ENCODE assay signal across 13 mouse cellular contexts in the genomic region with DNA sequence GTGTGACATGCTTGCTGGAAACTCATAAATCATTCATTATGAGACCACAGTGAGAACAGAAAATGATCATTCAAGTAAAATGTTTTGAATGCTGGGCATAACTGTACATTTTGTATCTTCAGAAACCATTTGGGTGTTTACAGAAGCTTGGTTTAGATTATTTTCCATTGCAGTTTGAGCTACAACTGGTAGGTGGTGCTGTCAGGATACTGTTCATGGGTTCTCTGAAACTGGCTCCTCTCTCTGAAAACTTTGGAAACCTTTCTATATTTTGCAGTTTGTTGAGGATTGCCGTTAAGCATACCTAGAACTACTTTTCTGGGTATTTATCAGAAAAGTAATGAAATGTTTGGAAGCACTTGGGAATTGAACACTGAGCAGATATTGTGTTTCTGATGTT. TPM values are rescaled to one million over a fixed set of nuclear protein-coding genes. Genes with fewer than 3 reads are reported as not detected.
DNase-seq lines count a peak whose midpoint lies in the region; ATAC-seq and TF ChIP-seq lines count a peak whose summit lies in the region.
"Had no signal": no experiment of that assay in that cellular context is flagged by ENCODE, and none has a peak within 500 bp of the region (broad histone marks: within the 10 kb centered on the region; RNA-seq: fewer than 3 reads in every experiment).

No protein-coding gene starts in this region.

- TF ChIP-seq RAD21 in MEL (IDR thresholded peaks at IDR 0.05; ENCODE audit: low read depth, low read length), result peak; percentile 38

- ATAC-seq in limb, embryonic 14.5 days (ENCODE audit: low FRiP score, low read depth), result no peak

- DNase-seq in heart, adult 18-20 months, result peak; percentile 27 to 36
- DNase-seq in heart, embryonic 10.5 days (ENCODE audit: low spot score), result no peak
- peak; percentile 21 for DNase-seq in limb, embryonic 14.5 days (ENCODE audit: low spot score)
- DNase-seq in limb, embryonic 10.5 days (ENCODE audit: low spot score), result no peak
- peak; percentile 10 for DNase-seq in MEL (ENCODE audit: low read depth, low spot score)
- peak; percentile 11 for DNase-seq in fibroblast of lung, adult 2 months (ENCODE audit: low read depth)
- DNase-seq in hindbrain, embryonic 10.5 days (ENCODE audit: low spot score), result no peak
- DNase-seq in cerebellum, postnatal 4 days (ENCODE audit: low spot score in 2 of 2), result no peak
- DNase-seq: right cerebral cortex, postnatal 25 days had no signal

- no peak overlapping the region for H3K4me3 ChIP-seq in heart, embryonic 10.5 days
- H3K4me3 ChIP-seq in limb, embryonic 14.5 days (replicated peaks; ENCODE audit: low read length), result no peak overlapping the region
- H3K4me3 ChIP-seq in limb, embryonic 10.5 days, result no peak overlapping the region
- H3K4me3 ChIP-seq in MEL (ENCODE audit: control insufficient read depth in 1 of 2, insufficient read depth in 1 of 2, low read depth in 2 of 2, low read length in 2 of 2), result no peak overlapping the region
- no peak overlapping the region for H3K4me3 ChIP-seq in hindbrain, embryonic 10.5 days
- H3K4me3 ChIP-seq: embryonic facial prominence, embryonic 12.5 days; hindbrain, embryonic 15.5 days had no signal

- H3K36me3 ChIP-seq in heart, embryonic 10.5 days, result no peaks in the 10 kb centered on the region
- no peaks in the 10 kb centered on the region for H3K36me3 ChIP-seq in limb, embryonic 14.5 days (ENCODE audit: control insufficient read depth, insufficient read depth, low read length)
- no peaks in the 10 kb centered on the region for H3K36me3 ChIP-seq in limb, embryonic 10.5 days
- H3K36me3 ChIP-seq in MEL (ENCODE audit: control insufficient read depth in 1 of 2, insufficient read depth in 2 of 2, low read length in 2 of 2), result no peaks in the 10 kb centered on the region
- H3K36me3 ChIP-seq in hindbrain, embryonic 10.5 days, result no peaks in the 10 kb centered on the region
- H3K36me3 ChIP-seq: embryonic facial prominence, embryonic 12.5 days; G1E; hindbrain, embryonic 15.5 days had no signal

- 61% methylated on average over 1 of the region's 1 CpGs for WGBS in heart, embryonic 10.5 days
- WGBS in limb, embryonic 14.5 days, result 17% methylated on average over 1 of the region's 1 CpGs
- WGBS in limb, embryonic 10.5 days, result 74% methylated on average over 1 of the region's 1 CpGs
- 73% methylated on average over 1 of the region's 1 CpGs for WGBS in hindbrain, embryonic 10.5 days

- TF ChIP-seq CTCF in MEL (IDR thresholded peaks at IDR 0.05 in 2 of 3, conservative IDR thresholded peaks at IDR 0.05 in 1 of 3; ENCODE audit: control insufficient read depth in 1 of 3, insufficient read depth in 1 of 3, low read depth in 2 of 3, low read length in 3 of 3, poor library complexity in 1 of 3, severe bottlenecking in 1 of 3), result peak in 1 of 3 experiments; percentile 32; a peak in 2 of 6 replicates

- H3K4me2 ChIP-seq in limb, embryonic 14.5 days (replicated peaks; ENCODE audit: low read depth, low read length, severe bottlenecking), result no peak overlapping the region
- H3K4me2 ChIP-seq: embryonic facial prominence, embryonic 12.5 days; hindbrain, embryonic 15.5 days had no signal

- H3K27me3 ChIP-seq in heart, embryonic 10.5 days (ENCODE audit: insufficient read depth, poor library complexity, severe bottlenecking), result no peaks in the 10 kb centered on the region
- no peaks in the 10 kb centered on the region for H3K27me3 ChIP-seq in limb, embryonic 14.5 days (ENCODE audit: control insufficient read depth, insufficient read depth, low read length)
- H3K27me3 ChIP-seq in limb, embryonic 10.5 days (ENCODE audit: low read depth, poor library complexity, severe bottlenecking), result no peaks in the 10 kb centered on the region
- no peaks in the 10 kb centered on the region; a peak in 1 of 4 replicates for H3K27me3 ChIP-seq in MEL (ENCODE audit: control insufficient read depth in 1 of 2, insufficient read depth in 2 of 2, low read length in 2 of 2)
- H3K27me3 ChIP-seq in hindbrain, embryonic 10.5 days (ENCODE audit: insufficient read depth, poor library complexity, severe bottlenecking), result no peaks in the 10 kb centered on the region
- H3K27me3 ChIP-seq: embryonic facial prominence, embryonic 12.5 days; hindbrain, embryonic 15.5 days had no signal

- no peaks in the 10 kb centered on the region for H3K9me3 ChIP-seq in heart, embryonic 10.5 days
- no peaks in the 10 kb centered on the region for H3K9me3 ChIP-seq in limb, embryonic 14.5 days (ENCODE audit: control insufficient read depth, low read length)
- H3K9me3 ChIP-seq in limb, embryonic 10.5 days (replicated peaks), result no peaks in the 10 kb centered on the region
- H3K9me3 ChIP-seq in MEL (replicated peaks; ENCODE audit: insufficient read depth, low read length), result no peaks in the 10 kb centered on the region
- H3K9me3 ChIP-seq in hindbrain, embryonic 10.5 days, result no peaks in the 10 kb centered on the region
- H3K9me3 ChIP-seq: embryonic facial prominence, embryonic 12.5 days; G1E; hindbrain, embryonic 15.5 days had no signal

- no peak overlapping the region for H3K27ac ChIP-seq in heart, embryonic 10.5 days
- H3K27ac ChIP-seq in limb, embryonic 14.5 days (replicated peaks; ENCODE audit: low read depth, low read length), result no peak overlapping the region
- H3K27ac ChIP-seq in limb, embryonic 10.5 days, result no peak overlapping the region
- no peak overlapping the region for H3K27ac ChIP-seq in MEL (ENCODE audit: control insufficient read depth, low read depth, low read length)
- no peak overlapping the region for H3K27ac ChIP-seq in hindbrain, embryonic 10.5 days
- H3K27ac ChIP-seq: embryonic facial prominence, embryonic 12.5 days; hindbrain, embryonic 15.5 days had no signal

- no peak overlapping the region for H3K9ac ChIP-seq in limb, embryonic 14.5 days (ENCODE audit: low read depth, low read length, severe bottlenecking)
- H3K9ac ChIP-seq in MEL (ENCODE audit: control insufficient read depth, low read depth, low read length, poor library complexity, severe bottlenecking), result no peak overlapping the region
- H3K9ac ChIP-seq: embryonic facial prominence, embryonic 12.5 days; hindbrain, embryonic 15.5 days had no signal

- no peak for TF ChIP-seq EP300 in MEL (IDR thresholded peaks at IDR 0.05; ENCODE audit: low read depth in 1 of 2, low read length in 2 of 2)

- no peak for TF ChIP-seq POLR2A in limb, embryonic 14.5 days (IDR thresholded peaks at IDR 0.05; ENCODE audit: borderline replicate concordance, extremely low read depth, insufficient read depth, insufficient read length)
- no peak for TF ChIP-seq POLR2A in MEL (IDR thresholded peaks at IDR 0.05; ENCODE audit: control insufficient read depth in 1 of 2, insufficient read depth in 1 of 2, low read depth in 1 of 2, low read length in 2 of 2, poor library complexity in 1 of 2)

- H3K4me1 ChIP-seq in heart, embryonic 10.5 days, result no peaks in the 10 kb centered on the region
- no peaks in the 10 kb centered on the region for H3K4me1 ChIP-seq in limb, embryonic 14.5 days (ENCODE audit: control insufficient read depth, insufficient read depth, low read length)
- H3K4me1 ChIP-seq in limb, embryonic 10.5 days, result no peaks in the 10 kb centered on the region
- no peaks in the 10 kb centered on the region for H3K4me1 ChIP-seq in MEL (ENCODE audit: control insufficient read depth in 1 of 2, insufficient read depth in 2 of 2, low read length in 2 of 2)
- H3K4me1 ChIP-seq in hindbrain, embryonic 10.5 days (replicated peaks), result no peaks in the 10 kb centered on the region
- H3K4me1 ChIP-seq: embryonic facial prominence, embryonic 12.5 days; hindbrain, embryonic 15.5 days had no signal

- H3K79me2 ChIP-seq in MEL (ENCODE audit: control insufficient read depth, insufficient read depth, low read length, poor library complexity), result no peaks in the 10 kb centered on the region

TF ChIP-seq in MEL, 35 proteins besides CTCF, POLR2A, EP300 and RAD21:
- no peak for TF ChIP-seq POLR2AphosphoS5 (IDR thresholded peaks at IDR 0.05; ENCODE audit: borderline replicate concordance, low read depth, low read length)
- TF ChIP-seq TAL1 (IDR thresholded peaks at IDR 0.05; ENCODE audit: low read length), result no peak
- no peak for TF ChIP-seq UBTF (IDR thresholded peaks at IDR 0.05; ENCODE audit: borderline replicate concordance, insufficient read depth, low read depth, low read length)
- peak; percentile 37; the same call in 1 of the 2 replicates for TF ChIP-seq SMC3 (IDR thresholded peaks at IDR 0.05; ENCODE audit: low read depth, low read length)

RNA-seq across cellular contexts. Expression of a gene that starts 31.0 kb away (rescaled TPM):
- 1 to 10 TPM; 5.8 to 8.5 TPM for total RNA-seq in heart, adult 18-20 months (2021)
- 0.06 and 0.72 TPM in 2 replicates for polyA plus RNA-seq in heart, embryonic 10.5 days (2016; fragmentation: Nextera tagmentation; extraction: Ambion mirVana)
- 88.2 and 105 TPM in 2 replicates for polyA plus RNA-seq in limb, embryonic 14.5 days (2012; rRNA removed)
- polyA plus RNA-seq in limb, embryonic 14.5 days (2014; fragmentation: Nextera tagmentation; extraction: Ambion mirVana), result 55.4 and 57.0 TPM in 2 replicates
- 24.4 and 43.6 TPM in 2 replicates for polyA plus RNA-seq in limb, embryonic 10.5 days (2016; fragmentation: Nextera tagmentation; extraction: Ambion mirVana)
- total RNA-seq in MEL (2012; rRNA removed), result not detected in 2 replicates
- polyA plus RNA-seq in MEL (2012; ENCODE audit: insufficient read depth in 1 of 2, insufficient read length in 2 of 2, low read depth in 1 of 2, low replicate concordance in 2 of 2, missing spikeins in 1 of 2), result not detected
- polyA plus RNA-seq in hindbrain, embryonic 10.5 days (2016; fragmentation: Nextera tagmentation; extraction: Ambion mirVana), result 0.82 and 1.6 TPM in 2 replicates
- total RNA-seq: layer of hippocampus, postnatal 10 days had no signal
- polyA plus RNA-seq: G1E had no signal

Comparison
In these comparisons a context has a peak if more than half of its experiments do, and no peak if none do; other contexts are left out.
1. DNase-seq: peak in heart, adult 18-20 months (2 of 2), limb, embryonic 14.5 days (single experiment), MEL (single experiment) and fibroblast of lung, adult 2 months (single experiment); none in heart, embryonic 10.5 days (single experiment), limb, embryonic 10.5 days (single experiment), hindbrain, embryonic 10.5 days (single experiment) and cerebellum, postnatal 4 days (0 of 2).